ENCODE assay signal across 7 mouse cellular contexts in genomic region chr9:21137229-21137628, GRCm38 (mm10). TPM values are rescaled to one million over a fixed set of nuclear protein-coding genes. Genes with fewer than 3 reads are reported as not detected.
DNase-seq lines count a peak whose midpoint lies in the region; ATAC-seq and TF ChIP-seq lines count a peak whose summit lies in the region.

No protein-coding gene starts in this region.

- 55% methylated on average over 3 of the region's 3 CpGs for WGBS in forebrain, embryonic 10.5 days
- WGBS in kidney, embryonic 16.5 days: 48% methylated on average over 3 of the region's 3 CpGs
- 57% methylated on average over 3 of the region's 3 CpGs for WGBS in liver, postnatal 0 days (ENCODE audit: insufficient replicate concordance)

- H3K4me3 ChIP-seq in forebrain, embryonic 10.5 days: no peak overlapping the region
- no peak overlapping the region for H3K4me3 ChIP-seq in kidney, embryonic 16.5 days (ENCODE audit: low read length)
- H3K4me3 ChIP-seq in liver, postnatal 0 days (ENCODE audit: low read depth, low read length): no peak overlapping the region

- 0 out of 2 replicates have a peak, but pooled peaks cover 2% of the 10 kb centered on the region for H3K4me1 ChIP-seq in forebrain, embryonic 10.5 days
- no peaks in the 10 kb centered on the region for H3K4me1 ChIP-seq in kidney, embryonic 16.5 days (ENCODE audit: insufficient read depth, low read length)
- H3K4me1 ChIP-seq in liver, postnatal 0 days (ENCODE audit: insufficient read depth): 0 out of 2 replicates have a peak, but pooled peaks cover 2% of the 10 kb centered on the region

- H3K4me2 ChIP-seq in kidney, embryonic 16.5 days (replicated peaks; ENCODE audit: low read depth, low read length): no peak overlapping the region
- no peak overlapping the region for H3K4me2 ChIP-seq in liver, postnatal 0 days (ENCODE audit: low read depth, low read length)

- H3K9me3 ChIP-seq in forebrain, embryonic 10.5 days: no peaks in the 10 kb centered on the region
- H3K9me3 ChIP-seq in kidney, embryonic 16.5 days (ENCODE audit: low read length): no peaks in the 10 kb centered on the region
- no peaks in the 10 kb centered on the region for H3K9me3 ChIP-seq in liver, postnatal 0 days (ENCODE audit: low read length)

- H3K9ac ChIP-seq in kidney, embryonic 16.5 days (replicated peaks; ENCODE audit: low read length): no peak overlapping the region
- no peak overlapping the region for H3K9ac ChIP-seq in liver, postnatal 0 days (replicated peaks)

- peak; percentile 84 for TF ChIP-seq CTCF in liver, postnatal 0 days (IDR thresholded peaks at IDR 0.05; ENCODE audit: low read depth)

- DNase-seq in urinary bladder, adult 18-20 months (ENCODE audit: low spot score in 2 of 2): peak; percentile 41 to 42
- no peak for DNase-seq in urinary bladder, postnatal 4 days (ENCODE audit: low spot score in 2 of 2)
- peak; percentile 48 to 67 for DNase-seq in adrenal gland, postnatal 36 days
- peak; percentile 46 for DNase-seq in forebrain, embryonic 10.5 days (ENCODE audit: extremely low spot score, low spot score)
- peak; percentile 76 for DNase-seq in liver, postnatal 0 days
- DNase-seq in right cerebral cortex, adult 2 months (ENCODE audit: low spot score in 2 of 2): peak; percentile 73 to 75

- ATAC-seq in kidney, embryonic 16.5 days (ENCODE audit: low FRiP score, low TSS enrichment): peak; percentile 39; the same call in 1 of the 2 replicates
- ATAC-seq in liver, postnatal 0 days: peak; percentile 29

- H3K27me3 ChIP-seq in forebrain, embryonic 10.5 days (ENCODE audit: poor library complexity, severe bottlenecking): no peaks in the 10 kb centered on the region
- no peaks in the 10 kb centered on the region for H3K27me3 ChIP-seq in kidney, embryonic 16.5 days (ENCODE audit: insufficient read depth, low read length)
- no peaks in the 10 kb centered on the region for H3K27me3 ChIP-seq in liver, postnatal 0 days (ENCODE audit: insufficient read depth, low read length)

- no peak overlapping the region for H3K27ac ChIP-seq in forebrain, embryonic 10.5 days
- H3K27ac ChIP-seq in kidney, embryonic 16.5 days (ENCODE audit: low read length): no peak overlapping the region
- H3K27ac ChIP-seq in liver, postnatal 0 days (ENCODE audit: low read depth): no peak overlapping the region

- no peak for TF ChIP-seq EP300 in liver, postnatal 0 days (IDR thresholded peaks at IDR 0.05; ENCODE audit: low read depth)

- H3K36me3 ChIP-seq in forebrain, embryonic 10.5 days (replicated peaks): peaks cover 61% of the 10 kb centered on the region
- peaks cover 42% of the 10 kb centered on the region for H3K36me3 ChIP-seq in kidney, embryonic 16.5 days (ENCODE audit: insufficient read depth, low read length)
- peaks cover 40% of the 10 kb centered on the region for H3K36me3 ChIP-seq in liver, postnatal 0 days (replicated peaks; ENCODE audit: insufficient read depth, low read length)

RNA-seq across cellular contexts. Expression of gene Tyk2, which starts 6.2 kb away (rescaled TPM):
- 10 to 100 TPM; 14.6 to 15.2 TPM for total RNA-seq in adrenal gland, postnatal 36 days (2021)
- polyA plus RNA-seq in forebrain, embryonic 10.5 days (2016; fragmentation: Nextera tagmentation; extraction: Ambion mirVana): 12.6 and 13.4 TPM in 2 replicates
- 16.1 and 16.3 TPM in 2 replicates for polyA plus RNA-seq in kidney, embryonic 16.5 days (2015; fragmentation: Nextera tagmentation; extraction: Ambion mirVana)
- 4.5 and 5.4 TPM in 2 replicates for polyA plus RNA-seq in liver, postnatal 0 days (2015; fragmentation: Nextera tagmentation; extraction: Ambion mirVana)

RNA-seq across cellular contexts. Expression of gene Cdc37, which starts 12.6 kb away (rescaled TPM):
- total RNA-seq in adrenal gland, postnatal 36 days (2021): 100 to 1,000 TPM; 180 to 201 TPM
- polyA plus RNA-seq in forebrain, embryonic 10.5 days (2016; fragmentation: Nextera tagmentation; extraction: Ambion mirVana): 351 and 371 TPM in 2 replicates
- polyA plus RNA-seq in kidney, embryonic 16.5 days (2015; fragmentation: Nextera tagmentation; extraction: Ambion mirVana): 359 and 386 TPM in 2 replicates
- polyA plus RNA-seq in liver, postnatal 0 days (2015; fragmentation: Nextera tagmentation; extraction: Ambion mirVana): 81.1 and 84.1 TPM in 2 replicates

RNA-seq across cellular contexts. Expression of gene Pde4a, which starts 28.3 kb away (rescaled TPM):
- total RNA-seq in adrenal gland, postnatal 36 days (2021): 10 to 100 TPM in 1 of 2 experiments, 1 to 10 TPM in 1; 8.6 to 10.6 TPM
- 3.8 and 4.3 TPM in 2 replicates for polyA plus RNA-seq in forebrain, embryonic 10.5 days (2016; fragmentation: Nextera tagmentation; extraction: Ambion mirVana)
- 14.3 and 15.3 TPM in 2 replicates for polyA plus RNA-seq in kidney, embryonic 16.5 days (2015; fragmentation: Nextera tagmentation; extraction: Ambion mirVana)
- 1.4 and 1.5 TPM in 2 replicates for polyA plus RNA-seq in liver, postnatal 0 days (2015; fragmentation: Nextera tagmentation; extraction: Ambion mirVana)

RNA-seq across cellular contexts. Expression of gene Raver1, which starts 45.4 kb away (rescaled TPM):
- total RNA-seq in adrenal gland, postnatal 36 days (2021): 10 to 100 TPM; 50.0 to 57.1 TPM
- polyA plus RNA-seq in forebrain, embryonic 10.5 days (2016; fragmentation: Nextera tagmentation; extraction: Ambion mirVana): 94.3 and 103 TPM in 2 replicates
- 66.8 and 78.7 TPM in 2 replicates for polyA plus RNA-seq in kidney, embryonic 16.5 days (2015; fragmentation: Nextera tagmentation; extraction: Ambion mirVana)
- polyA plus RNA-seq in liver, postnatal 0 days (2015; fragmentation: Nextera tagmentation; extraction: Ambion mirVana): 8.3 and 9.5 TPM in 2 replicates

RNA-seq across cellular contexts. Expression of gene Gm38431, which starts 45.4 kb away (rescaled TPM):
- total RNA-seq in adrenal gland, postnatal 36 days (2021): under 1 TPM; 0.60 to 0.82 TPM
- polyA plus RNA-seq in forebrain, embryonic 10.5 days (2016; fragmentation: Nextera tagmentation; extraction: Ambion mirVana): 3.1 and 3.3 TPM in 2 replicates
- polyA plus RNA-seq in kidney, embryonic 16.5 days (2015; fragmentation: Nextera tagmentation; extraction: Ambion mirVana): 2.1 and 3.7 TPM in 2 replicates
- 0.40 and 0.61 TPM in 2 replicates for polyA plus RNA-seq in liver, postnatal 0 days (2015; fragmentation: Nextera tagmentation; extraction: Ambion mirVana)

Comparison
In these comparisons a context has a peak if more than half of its experiments do, and no peak if none do; other contexts are left out.
1. DNase-seq: peak in urinary bladder, adult 18-20 months (2 of 2), adrenal gland, postnatal 36 days (2 of 2), forebrain, embryonic 10.5 days (single experiment), liver, postnatal 0 days (single experiment) and right cerebral cortex, adult 2 months (2 of 2); none in urinary bladder, postnatal 4 days (0 of 2).